Comparison of ENCODE assay signal across 8 mouse cellular contexts in the genomic region with DNA sequence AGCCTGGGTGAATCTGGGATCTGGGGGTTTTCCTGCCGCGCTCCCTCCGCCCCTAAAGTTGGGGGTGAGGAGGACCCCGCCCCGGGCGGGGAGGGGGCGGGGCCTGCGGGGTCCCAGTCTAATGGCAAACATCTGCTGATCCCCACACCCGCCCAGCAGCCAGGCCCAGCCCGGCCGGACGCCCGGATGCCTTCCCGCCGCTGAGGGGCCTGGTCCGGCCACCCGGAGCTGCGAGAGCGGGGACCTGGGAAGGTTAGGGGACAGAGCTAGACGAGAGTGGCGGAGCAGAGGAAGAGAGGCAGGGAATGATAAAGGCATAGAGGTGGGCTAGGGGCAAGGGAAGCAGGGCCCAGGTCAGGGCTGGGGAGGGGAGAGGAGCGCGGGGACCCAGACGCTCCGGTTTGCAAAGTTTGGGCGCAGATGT. TPM values are rescaled to one million over a fixed set of nuclear protein-coding genes. Genes with fewer than 3 reads are reported as not detected.
A peak's percentile ranks its signal among the peaks of the same experiment; 100 is the strongest.
DNase-seq lines count a peak whose midpoint lies in the region; ATAC-seq lines count a peak whose summit lies in the region.

No protein-coding gene starts in this region.

- ATAC-seq in megakaryocyte-erythroid progenitor cell, adult 5-6 weeks (replicated peaks; ENCODE audit: low FRiP score, low TSS enrichment, poor library complexity, severe bottlenecking), result peak; percentile 28
- ATAC-seq in stomach, embryonic 15.5 days (ENCODE audit: insufficient read depth, low FRiP score, low read depth), result peak; percentile 67

- no peaks in the 10 kb centered on the region for H3K27me3 ChIP-seq in forebrain, embryonic 10.5 days (ENCODE audit: poor library complexity, severe bottlenecking)
- no peaks in the 10 kb centered on the region for H3K27me3 ChIP-seq in stomach, embryonic 15.5 days (replicated peaks)

- H3K4me2 ChIP-seq in stomach, embryonic 15.5 days, result peak overlapping the region; percentile 74

- peak overlapping the region; percentile 88 for H3K9ac ChIP-seq in stomach, embryonic 15.5 days

- H3K27ac ChIP-seq in forebrain, embryonic 10.5 days, result peak overlapping the region; percentile 92
- peak overlapping the region; percentile 96 for H3K27ac ChIP-seq in stomach, embryonic 15.5 days

- peak overlapping the region; percentile 79 for H3K4me3 ChIP-seq in forebrain, embryonic 10.5 days
- peak overlapping the region; percentile 87 for H3K4me3 ChIP-seq in stomach, embryonic 15.5 days (replicated peaks)

- peaks cover 43% of the 10 kb centered on the region for H3K36me3 ChIP-seq in forebrain, embryonic 10.5 days (replicated peaks)
- peaks cover 34% of the 10 kb centered on the region for H3K36me3 ChIP-seq in stomach, embryonic 15.5 days

- H3K9me3 ChIP-seq in forebrain, embryonic 10.5 days, result no peaks in the 10 kb centered on the region
- H3K9me3 ChIP-seq in stomach, embryonic 15.5 days, result no peaks in the 10 kb centered on the region

- under 1% methylated on average over 26 of the region's 26 CpGs for WGBS in forebrain, embryonic 10.5 days
- WGBS in stomach, embryonic 15.5 days, result under 1% methylated on average over 26 of the region's 26 CpGs

- DNase-seq in 416B (ENCODE audit: low read depth) (peak; percentile 42), ZHBTc4 (ENCODE audit: low read depth, low spot score) (peak; percentile 67)
- DNase-seq in forebrain, embryonic 10.5 days (ENCODE audit: extremely low spot score, low spot score), result peak; percentile 77
- peak; percentile 82 to 85 for DNase-seq in heart, postnatal 10 days
- DNase-seq in kidney, postnatal 4 days, result peak; percentile 84 to 90
- DNase-seq in left cerebral cortex, postnatal 14 days (ENCODE audit: low spot score in 2 of 2), result no peak

- H3K4me1 ChIP-seq in forebrain, embryonic 10.5 days, result peaks cover 36% of the 10 kb centered on the region
- H3K4me1 ChIP-seq in stomach, embryonic 15.5 days, result peaks cover 35% of the 10 kb centered on the region

- intact Hi-C loops in heart, postnatal 10 days (cut with DNase I), result loop anchor here (5.0 kb wide), 1 partner anchor 181 kb away; a partner anchor contains a TSS
- intact Hi-C loops in left cerebral cortex, postnatal 14 days (cut with DNase I), result no loop called here

RNA-seq across cellular contexts. Expression of a gene that starts 0.6 kb away (rescaled TPM):
- 8.6 and 8.9 TPM in 2 replicates for polyA plus RNA-seq in forebrain, embryonic 10.5 days (2016; fragmentation: Nextera tagmentation; extraction: Ambion mirVana)
- 10 to 100 TPM; 49.5 to 51.9 TPM for total RNA-seq in heart, postnatal 10 days (2021)
- total RNA-seq in megakaryocyte-erythroid progenitor cell, adult 5-6 weeks (2014; fragmentation: Nextera tagmentation), result 0.61 TPM in 1 of 2 replicates, not detected in the other
- total RNA-seq in megakaryocyte-erythroid progenitor cell, adult 5-6 weeks (2017), result 0.23 TPM in 1 of 2 replicates, not detected in the other
- polyA plus RNA-seq in stomach, embryonic 15.5 days (2015; fragmentation: Nextera tagmentation; extraction: Ambion mirVana), result 21.1 and 22.7 TPM in 2 replicates
- 1 to 10 TPM; 7.4 to 7.6 TPM for total RNA-seq in left cerebral cortex, postnatal 14 days (2021)

RNA-seq across cellular contexts. Expression of a gene that starts 37.4 kb away (rescaled TPM):
- 0.62 and 0.94 TPM in 2 replicates for polyA plus RNA-seq in forebrain, embryonic 10.5 days (2016; fragmentation: Nextera tagmentation; extraction: Ambion mirVana)
- total RNA-seq in heart, postnatal 10 days (2021), result under 1 TPM in 1 of 2 experiments, not detected in 1; 0.31 TPM
- total RNA-seq in megakaryocyte-erythroid progenitor cell, adult 5-6 weeks (2014; fragmentation: Nextera tagmentation), result not detected in 2 replicates
- not detected in 2 replicates for total RNA-seq in megakaryocyte-erythroid progenitor cell, adult 5-6 weeks (2017)
- 5.9 and 8.1 TPM in 2 replicates for polyA plus RNA-seq in stomach, embryonic 15.5 days (2015; fragmentation: Nextera tagmentation; extraction: Ambion mirVana)
- not detected for total RNA-seq in left cerebral cortex, postnatal 14 days (2021)

RNA-seq across cellular contexts. Expression of a gene that starts 37.8 kb away (rescaled TPM):
- polyA plus RNA-seq in forebrain, embryonic 10.5 days (2016; fragmentation: Nextera tagmentation; extraction: Ambion mirVana), result 196 and 197 TPM in 2 replicates
- 10 to 100 TPM; 11.9 to 14.5 TPM for total RNA-seq in heart, postnatal 10 days (2021)
- total RNA-seq in megakaryocyte-erythroid progenitor cell, adult 5-6 weeks (2014; fragmentation: Nextera tagmentation), result 49.0 and 79.0 TPM in 2 replicates
- 77.1 and 107 TPM in 2 replicates for total RNA-seq in megakaryocyte-erythroid progenitor cell, adult 5-6 weeks (2017)
- polyA plus RNA-seq in stomach, embryonic 15.5 days (2015; fragmentation: Nextera tagmentation; extraction: Ambion mirVana), result 110 and 119 TPM in 2 replicates
- 1 to 10 TPM; 2.6 to 2.7 TPM for total RNA-seq in left cerebral cortex, postnatal 14 days (2021)

RNA-seq across cellular contexts. Expression of a gene that starts 54.5 kb away (rescaled TPM):
- polyA plus RNA-seq in forebrain, embryonic 10.5 days (2016; fragmentation: Nextera tagmentation; extraction: Ambion mirVana), result 24.2 and 24.7 TPM in 2 replicates
- 10 to 100 TPM; 63.0 to 66.5 TPM for total RNA-seq in heart, postnatal 10 days (2021)
- total RNA-seq in megakaryocyte-erythroid progenitor cell, adult 5-6 weeks (2014; fragmentation: Nextera tagmentation), result 0.37 and 0.57 TPM in 2 replicates
- total RNA-seq in megakaryocyte-erythroid progenitor cell, adult 5-6 weeks (2017), result 0.15 and 0.23 TPM in 2 replicates
- 41.8 and 44.7 TPM in 2 replicates for polyA plus RNA-seq in stomach, embryonic 15.5 days (2015; fragmentation: Nextera tagmentation; extraction: Ambion mirVana)
- total RNA-seq in left cerebral cortex, postnatal 14 days (2021), result 10 to 100 TPM; 18.5 to 22.6 TPM

Comparison
In these comparisons a context has a peak if more than half of its experiments do, and no peak if none do; other contexts are left out.
1. DNase-seq: peak in 416B (single experiment), ZHBTc4 (single experiment), forebrain, embryonic 10.5 days (single experiment), heart, postnatal 10 days (2 of 2) and kidney, postnatal 4 days (2 of 2); none in left cerebral cortex, postnatal 14 days (0 of 2).
2. RNA of a gene that starts 0.6 kb away (total RNA-seq): 49.5 to 51.9 TPM in heart, postnatal 10 days; 7.4 to 7.6 TPM in left cerebral cortex, postnatal 14 days and 0.23 to 0.61 TPM in megakaryocyte-erythroid progenitor cell, adult 5-6 weeks; every median in the first group is over 4 times any median in the second.